Mouse (Mus musculus) liver, postnatal 0 days (tissue): ENCODE measurements around the gene Vmn1r122. TPM values are rescaled to one million over a fixed set of nuclear protein-coding genes. Genes with fewer than 3 reads are reported as not detected.
"Not testable (repeated sequence)": the region's sequence is repeated elsewhere in the genome, so short reads cannot be mapped to it uniquely, and the experiment has no call there.

ENCODE experiments used
- ATAC-seq: fragments of 200-750 bp; cut with Nextera tagmentation; 2 replicates; pipeline ENCODE4 v1.8.0; 2017; ENCODE audit warnings: mild to moderate bottlenecking, moderate library complexity
- DNase-seq: peaks from one replicate; pipeline ENCODE4 v3.0.0-alpha.2; 2016
- H3K27ac ChIP-seq: fragments of 300-500 bp; sonication (generic); 2 replicates; pipeline ENCODE4 v1.5.1; 2014; ENCODE audit warnings: antibody characterized with exemption, moderate library complexity, mild to moderate bottlenecking, low read depth
- H3K27me3 ChIP-seq: fragments of 300-500 bp; sonication (generic); 2 replicates; pipeline ENCODE4 v1.6.1; 2014; ENCODE audit warnings: low read length, control low read depth, mixed read lengths; ENCODE audit not compliant: insufficient read depth
- H3K36me3 ChIP-seq: fragments of 300-500 bp; sonication (generic); replicated peaks from 2 replicates; pipeline ENCODE4 v1.6.1; 2014; ENCODE audit warnings: mild to moderate bottlenecking, control low read depth, low read length, moderate library complexity, mixed read lengths; ENCODE audit not compliant: insufficient read depth
- H3K4me1 ChIP-seq: fragments of 300-500 bp; sonication (generic); 2 replicates; pipeline ENCODE4 v1.6.1; 2014; ENCODE audit warnings: antibody characterized with exemption, mild to moderate bottlenecking, control low read depth; ENCODE audit not compliant: insufficient read depth
- H3K4me2 ChIP-seq: fragments of 300-500 bp; sonication (generic); 2 replicates; pipeline ENCODE4 v1.6.1; 2014; ENCODE audit warnings: low read depth, mild to moderate bottlenecking, low read length, moderate library complexity, mixed read lengths
- H3K4me3 ChIP-seq: fragments of 300-500 bp; sonication (generic); 2 replicates; pipeline ENCODE4 v1.5.1; 2014; ENCODE audit warnings: low read depth, low read length
- H3K9ac ChIP-seq: fragments of 300-500 bp; sonication (generic); replicated peaks from 2 replicates; pipeline ENCODE4 v1.6.1; 2014; ENCODE audit warnings: mild to moderate bottlenecking, moderate library complexity
- H3K9me3 ChIP-seq: fragments of 300-500 bp; sonication (generic); 2 replicates; pipeline ENCODE4 v1.6.1; 2016; ENCODE audit warnings: mild to moderate bottlenecking, control low read depth, low read length, mixed read lengths
- WGBS: fragments of 180-500 bp; shearing (Covaris S2); extraction: QIAGEN DNeasy Blood & Tissue Kit; methylation state at CpG from one replicate; pipeline ENCODE4 v1.1.7; 2014; ENCODE audit not compliant: insufficient replicate concordance; 5-methylcytosine and 5-hydroxymethylcytosine counted together
- polyA plus RNA-seq: library from polyadenylated mRNA; unstranded; fragments of >200 nt; fragmentation: Nextera tagmentation; extraction: Ambion mirVana; gene quantifications from 2 replicates; pipeline ENCODE4 v1.2.1, GENCODE M21; 2015

The Vmn1r122 gene
- not detected in 2 replicates for polyA plus RNA-seq

DNA sequence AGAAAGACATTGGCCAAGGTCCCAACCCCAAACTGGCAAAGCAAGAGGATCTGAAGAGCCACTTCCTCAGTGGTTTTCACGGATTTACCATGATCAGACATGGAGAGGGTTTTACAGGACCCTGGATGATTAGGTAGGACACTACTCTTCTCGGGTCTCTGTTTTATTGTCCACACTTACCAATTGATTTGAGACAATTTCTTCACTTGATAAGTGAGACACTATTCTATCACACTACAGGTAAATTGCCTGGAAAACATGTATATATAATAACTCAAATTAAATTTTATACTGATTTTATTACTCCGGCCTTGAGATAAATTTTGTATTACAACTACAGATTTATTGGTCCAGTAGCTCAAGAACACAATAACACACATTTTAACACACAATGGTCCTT lies at the start of gene Vmn1r122:
Vmn1r122 (minus strand) TSS at position 101 of the 400 bp plus-strand sequence.
- DNase-seq, ATAC-seq, H3K27ac ChIP-seq, H3K9me3 ChIP-seq, H3K9ac ChIP-seq, H3K4me2 ChIP-seq, H3K4me1 ChIP-seq, H3K4me3 ChIP-seq, H3K27me3 ChIP-seq, H3K36me3 ChIP-seq: not testable (repeated sequence)
- 56% methylated on average over 2 of the region's 3 CpGs for WGBS

DNA sequence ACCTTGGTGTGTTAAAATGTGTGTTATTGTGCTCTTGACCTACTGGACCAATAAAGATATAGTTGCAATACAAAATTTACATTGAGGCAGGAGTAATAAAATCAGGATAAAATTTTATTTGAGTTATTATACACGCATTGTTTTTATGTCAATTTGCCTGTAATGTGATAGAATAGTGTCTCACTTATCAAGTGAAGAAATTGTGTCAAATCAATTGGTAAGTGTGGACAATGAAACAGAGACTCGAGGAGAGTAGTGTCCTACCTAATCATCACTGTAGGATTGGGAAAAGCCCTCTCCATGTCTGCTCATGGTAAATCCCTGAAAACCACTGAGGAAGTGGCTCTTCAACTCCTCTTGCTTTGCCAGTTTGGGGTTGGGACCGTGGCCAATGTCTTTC lies 28.0 kb upstream of the Vmn1r122 start, which contains the start of gene Vmn1r123:
Vmn1r123 (plus strand) TSS at position 301 of the 400 bp plus-strand sequence.
- H3K27ac ChIP-seq, H3K4me1 ChIP-seq, H3K4me3 ChIP-seq, H3K36me3 ChIP-seq, ATAC-seq, H3K9me3 ChIP-seq, DNase-seq, H3K9ac ChIP-seq, H3K27me3 ChIP-seq, H3K4me2 ChIP-seq: not testable (repeated sequence)
- WGBS, result 15% methylated on average over 1 of the region's 3 CpGs

- H3K27ac ChIP-seq, DNase-seq, ATAC-seq, H3K4me3 ChIP-seq, H3K36me3 ChIP-seq, H3K9ac ChIP-seq, H3K27me3 ChIP-seq, H3K4me1 ChIP-seq, H3K4me2 ChIP-seq, H3K9me3 ChIP-seq: not testable (repeated sequence)
- 56% methylated on average over 4 of the region's 5 CpGs for WGBS
Observed at GRCm38 (mm10) chr7:21098413-21098812, 35.5 kb downstream of the Vmn1r122 start, which contains the start of gene Vmn1r121. TSS of gene Vmn1r121 (minus strand) at chr7:21098513.

Other genes with a start within 250 kb of the Vmn1r122 start
- gene Vmn1r118, start 221.8 kb downstream of the Vmn1r122 start, polyA plus RNA-seq, result not detected in 2 replicates
- gene Vmn1r119, start 121.7 kb downstream of the Vmn1r122 start, polyA plus RNA-seq, result not detected in 2 replicates
- gene Vmn1r120, start 80.3 kb downstream of the Vmn1r122 start, polyA plus RNA-seq, result not detected in 2 replicates
- gene Vmn1r121, start 35.6 kb downstream of the Vmn1r122 start, polyA plus RNA-seq, result not detected in 2 replicates
- gene Vmn1r123, start 28.1 kb upstream of the Vmn1r122 start, polyA plus RNA-seq, result not detected in 2 replicates
- gene Gm5157, start 56.3 kb upstream of the Vmn1r122 start, polyA plus RNA-seq, result not detected in 2 replicates
- not detected in 2 replicates for gene Vmn1r124, start 126.5 kb upstream of the Vmn1r122 start, polyA plus RNA-seq
- not detected in 2 replicates for gene Vmn1r125, start 138.1 kb upstream of the Vmn1r122 start, polyA plus RNA-seq
- gene Vmn1r126, start 167.3 kb upstream of the Vmn1r122 start, polyA plus RNA-seq, result not detected in 2 replicates
- gene Vmn1r127, start 185.7 kb upstream of the Vmn1r122 start, polyA plus RNA-seq, result not detected in 2 replicates
- not detected in 2 replicates for gene Vmn1r128, start 215.2 kb upstream of the Vmn1r122 start, polyA plus RNA-seq
- gene Vmn1r129, start 227.2 kb upstream of the Vmn1r122 start, polyA plus RNA-seq, result not detected in 2 replicates